Mouse (Mus musculus) left cerebral cortex, adult 11 months (tissue): Measurements from ENCODE around the gene Odaph.
"Not testable (repeated sequence)": the region's sequence is repeated elsewhere in the genome, so short reads cannot be mapped to it uniquely, and the experiment has no call there.

ENCODE experiments used
- DNase-seq: peaks from one replicate; pipeline ENCODE4 v3.0.0; 2022; ENCODE audit warnings: low spot score

The Odaph gene

DNA sequence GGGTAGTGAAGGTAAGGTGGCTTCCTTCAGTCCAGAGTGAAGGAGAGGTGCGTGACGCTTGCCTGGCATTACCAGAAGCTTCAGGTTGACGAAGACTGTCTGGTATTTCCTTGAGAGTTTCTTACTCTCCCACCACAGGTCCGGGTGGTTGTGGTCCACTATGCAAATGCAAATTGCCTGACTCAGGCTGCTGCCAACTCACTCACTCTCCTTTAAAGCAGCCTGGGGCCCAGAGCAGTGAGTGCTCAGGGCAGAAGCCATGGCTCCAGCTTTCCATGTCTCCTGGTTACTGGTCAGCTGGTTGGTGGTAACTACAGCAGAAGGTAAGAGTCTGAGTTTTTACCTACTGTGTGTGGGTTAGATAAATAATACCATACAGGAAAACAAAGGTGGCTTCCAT, at the start of gene Odaph:
TSS of gene Odaph (plus strand) at position 240 of the 400 bp plus-strand sequence.
- no peak for DNase-seq

DNA sequence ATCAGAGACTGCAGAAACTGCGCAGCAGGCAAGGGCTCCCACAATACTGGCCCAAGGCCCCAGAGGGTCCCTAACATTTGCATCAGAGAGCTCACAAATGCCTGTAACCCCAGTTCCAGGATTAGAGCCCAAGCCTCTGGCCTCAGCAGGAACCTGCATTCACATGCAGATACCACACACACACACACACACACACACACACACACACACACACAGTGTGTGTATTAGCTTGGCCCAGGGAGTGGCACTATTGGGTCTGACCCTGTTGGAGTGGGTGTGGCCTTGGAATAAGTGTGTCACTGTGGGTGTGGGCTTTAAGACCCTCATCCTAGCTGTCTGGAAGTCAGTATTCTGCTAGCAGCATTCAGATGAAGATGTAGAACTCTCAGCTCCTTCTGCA, 41.7 kb upstream of the Odaph start:
- DNase-seq, result not testable (repeated sequence)

DNA sequence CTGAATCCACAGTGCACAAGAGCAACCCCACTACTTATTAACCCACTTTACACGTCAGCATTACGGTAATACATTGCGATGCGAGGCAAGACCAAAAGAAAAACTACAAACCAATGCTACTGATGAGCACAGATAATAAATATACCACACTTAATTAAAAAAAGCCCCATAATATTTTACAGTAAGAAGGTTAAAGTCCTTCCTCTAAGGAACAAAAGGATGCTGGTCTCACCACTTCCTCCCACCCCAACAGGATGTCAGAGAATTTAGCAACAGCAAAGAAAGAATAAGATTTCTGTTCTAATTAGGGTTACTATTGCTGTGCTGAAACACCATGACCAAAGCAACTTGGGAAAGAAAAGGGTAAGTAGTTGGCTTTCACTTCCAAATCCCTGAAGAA, 40.3 kb upstream of the Odaph start:
- DNase-seq, result no peak

DNA sequence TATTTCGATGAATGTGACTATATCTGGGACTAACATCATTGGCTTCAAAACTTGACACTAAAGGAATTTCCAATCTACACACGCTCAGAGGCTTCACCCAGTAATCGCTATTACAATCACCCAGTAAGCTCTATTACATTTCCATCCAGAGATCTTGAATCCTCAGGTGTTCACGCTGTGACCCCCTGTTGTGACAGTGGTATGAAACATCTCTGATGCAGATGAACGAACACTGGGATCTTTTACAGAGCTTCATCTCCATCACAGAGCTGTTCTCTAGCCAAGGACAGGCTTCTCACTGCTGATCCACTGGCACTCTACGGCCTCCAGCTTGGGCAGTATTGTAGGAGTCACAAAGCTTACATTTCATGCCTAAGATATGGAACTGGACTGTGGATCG, 37.8 kb upstream of the Odaph start:
- DNase-seq, result no peak

DNA sequence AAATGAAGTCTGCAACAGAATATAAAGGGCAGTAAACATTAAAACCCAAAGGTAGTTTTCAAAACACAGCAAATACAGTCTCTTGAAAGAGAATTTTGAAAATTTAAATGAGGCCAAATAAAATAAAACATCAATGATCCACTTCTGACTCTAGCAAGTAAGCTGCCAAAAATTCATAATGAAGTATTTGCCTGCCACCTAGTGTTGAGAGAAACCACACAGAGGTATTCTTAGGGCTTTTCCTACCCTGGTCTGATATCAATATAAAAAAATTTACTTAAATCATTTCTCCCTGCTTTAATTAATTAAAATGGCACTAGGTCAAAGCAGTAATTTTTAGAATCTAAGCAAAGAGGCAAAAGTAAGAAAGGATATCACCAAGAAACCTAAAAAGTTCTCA, 35.9 kb upstream of the Odaph start:
- no peak for DNase-seq

DNA sequence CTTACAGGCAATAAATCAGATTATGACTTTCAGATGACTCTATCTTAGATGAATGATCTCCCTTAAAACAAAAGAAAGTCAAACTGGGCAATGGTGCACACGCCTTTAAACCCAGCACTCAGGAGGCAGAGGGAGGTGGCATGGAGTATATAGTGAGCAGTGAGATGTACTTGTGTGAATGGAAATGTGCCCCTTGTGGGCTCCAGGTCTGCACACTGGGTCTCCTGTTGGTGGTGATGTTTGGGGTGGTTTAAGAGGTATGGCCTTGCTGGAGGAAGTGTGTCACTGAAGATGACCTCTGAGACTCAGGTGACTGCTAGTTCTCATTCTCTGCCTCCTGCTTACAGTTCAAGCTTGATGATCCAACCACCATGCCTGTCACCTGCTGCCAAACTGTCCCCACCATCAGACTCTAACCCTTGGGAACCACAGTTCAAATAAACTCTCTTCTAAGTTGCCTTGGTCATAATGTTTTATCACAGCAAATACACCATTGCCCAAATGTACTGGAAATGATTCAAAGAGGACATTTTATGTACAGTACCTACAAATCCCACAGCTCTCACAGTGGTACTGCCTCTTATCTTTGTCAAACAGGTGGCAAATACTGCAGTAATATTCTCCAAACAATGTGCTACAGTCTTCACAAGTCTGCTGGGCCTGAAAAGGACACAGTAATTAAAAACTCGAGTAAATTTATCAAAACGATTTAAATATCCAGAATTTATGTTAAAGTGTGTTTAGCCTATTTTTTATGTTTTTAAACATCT, 30.1 kb upstream of the Odaph start:
- no peak for DNase-seq

DNA sequence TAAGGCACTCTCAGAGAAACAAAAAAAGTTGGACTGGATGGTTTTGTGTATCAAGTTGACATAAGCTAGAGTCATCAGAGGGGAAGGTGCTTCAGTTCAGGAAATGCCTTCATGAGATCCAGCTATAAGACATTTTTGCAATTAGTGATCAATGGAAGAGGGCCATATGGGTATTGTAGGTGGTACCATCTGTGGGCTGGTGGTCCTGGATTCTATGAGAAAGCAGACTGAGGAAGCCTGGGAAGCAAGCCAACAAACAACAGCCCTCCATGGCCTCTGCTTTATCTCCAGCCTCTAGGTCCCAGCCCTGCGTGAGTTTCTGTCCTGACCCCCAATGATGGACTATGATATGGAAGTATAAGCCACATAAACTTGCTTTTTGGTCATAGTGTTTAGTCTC, 28.2 kb upstream of the Odaph start:
- no peak for DNase-seq

DNA sequence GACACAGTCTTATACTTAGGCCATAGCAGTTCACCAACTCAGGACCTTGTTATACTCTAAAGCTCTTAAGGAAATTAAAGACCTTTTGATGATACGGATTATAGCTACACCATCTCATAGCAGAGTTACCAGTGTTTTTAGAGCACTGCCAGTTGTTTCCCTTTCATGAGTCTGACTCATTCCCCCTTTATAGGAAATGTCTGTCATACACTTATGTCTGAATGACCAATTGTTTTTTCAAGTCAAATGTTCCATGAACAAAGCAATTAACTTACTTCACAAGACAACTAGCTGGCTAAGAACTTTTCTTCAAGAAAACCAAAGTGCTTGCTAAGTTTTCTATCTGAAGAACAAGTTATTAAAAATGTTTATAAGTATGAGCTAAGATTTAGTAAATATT, 27.3 kb upstream of the Odaph start:
- DNase-seq, result no peak

DNA sequence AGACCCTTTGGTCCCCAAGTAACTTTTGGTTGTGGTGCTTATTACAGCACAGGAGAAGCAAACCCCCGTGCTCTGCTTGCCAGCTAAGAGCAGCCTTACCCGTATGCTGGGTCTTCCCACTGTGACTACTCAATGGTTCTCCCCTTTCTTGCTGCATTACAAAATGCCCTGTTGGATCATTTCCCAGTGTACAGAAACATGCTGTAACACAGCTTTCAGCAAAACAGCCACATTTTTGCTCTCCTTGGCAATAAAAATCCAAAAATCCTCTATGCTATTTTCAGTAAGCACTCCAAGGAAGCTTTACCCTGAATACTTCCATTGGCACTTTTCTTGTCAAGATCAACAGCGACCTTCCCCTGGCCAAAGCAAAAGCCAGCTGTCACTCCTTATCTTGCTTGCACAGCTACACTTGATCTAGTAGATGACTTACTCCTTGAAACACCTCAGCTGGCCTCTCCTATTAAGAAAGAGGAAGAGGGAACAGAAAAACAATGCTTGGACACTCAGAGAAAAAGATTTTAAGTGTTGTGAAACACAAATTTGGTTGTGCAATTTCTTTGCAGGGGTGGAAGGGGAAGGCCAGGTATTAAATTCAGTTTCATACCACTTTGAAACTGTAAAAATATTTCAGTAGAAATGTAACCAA, 26.5 kb upstream of the Odaph start:
- no peak for DNase-seq

DNA sequence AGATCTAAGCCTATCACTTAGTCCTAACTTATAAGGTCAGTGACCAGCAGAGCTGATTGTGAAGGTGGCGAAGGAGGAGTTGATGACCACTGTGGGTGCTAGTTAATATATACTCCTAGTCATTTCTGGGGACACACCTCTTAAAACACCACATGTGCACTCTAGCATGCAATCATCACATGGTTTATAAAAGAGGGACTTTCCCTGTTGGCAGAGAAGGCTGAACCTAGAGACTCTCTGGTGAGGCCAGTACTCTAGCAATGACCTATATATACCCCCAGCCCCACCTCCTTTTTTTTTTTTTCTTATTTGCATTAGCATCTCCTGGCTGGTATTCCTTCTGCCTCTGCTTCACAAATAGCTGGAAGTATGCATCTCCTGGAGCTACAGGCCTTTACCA, 25.9 kb upstream of the Odaph start:
- no peak for DNase-seq

DNA sequence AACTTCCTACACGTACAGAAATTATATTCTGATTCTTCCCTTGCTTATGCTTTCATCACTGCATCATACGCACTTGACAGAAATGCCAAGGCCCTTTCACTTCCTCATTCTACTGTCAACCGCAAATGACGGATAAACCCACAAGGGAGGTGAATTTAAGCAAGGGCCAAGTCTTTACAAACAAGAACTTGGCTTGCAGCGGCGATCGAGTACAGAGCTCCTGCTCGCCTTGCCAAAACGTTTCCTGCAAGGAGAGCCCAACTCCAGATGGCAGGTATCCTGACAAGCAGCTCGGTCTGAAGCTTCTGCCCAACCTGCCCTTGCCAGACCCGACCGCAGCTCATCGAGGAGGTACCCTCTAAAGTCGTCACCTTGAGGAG, 25.0 kb upstream of the Odaph start:
- no peak for DNase-seq

DNA sequence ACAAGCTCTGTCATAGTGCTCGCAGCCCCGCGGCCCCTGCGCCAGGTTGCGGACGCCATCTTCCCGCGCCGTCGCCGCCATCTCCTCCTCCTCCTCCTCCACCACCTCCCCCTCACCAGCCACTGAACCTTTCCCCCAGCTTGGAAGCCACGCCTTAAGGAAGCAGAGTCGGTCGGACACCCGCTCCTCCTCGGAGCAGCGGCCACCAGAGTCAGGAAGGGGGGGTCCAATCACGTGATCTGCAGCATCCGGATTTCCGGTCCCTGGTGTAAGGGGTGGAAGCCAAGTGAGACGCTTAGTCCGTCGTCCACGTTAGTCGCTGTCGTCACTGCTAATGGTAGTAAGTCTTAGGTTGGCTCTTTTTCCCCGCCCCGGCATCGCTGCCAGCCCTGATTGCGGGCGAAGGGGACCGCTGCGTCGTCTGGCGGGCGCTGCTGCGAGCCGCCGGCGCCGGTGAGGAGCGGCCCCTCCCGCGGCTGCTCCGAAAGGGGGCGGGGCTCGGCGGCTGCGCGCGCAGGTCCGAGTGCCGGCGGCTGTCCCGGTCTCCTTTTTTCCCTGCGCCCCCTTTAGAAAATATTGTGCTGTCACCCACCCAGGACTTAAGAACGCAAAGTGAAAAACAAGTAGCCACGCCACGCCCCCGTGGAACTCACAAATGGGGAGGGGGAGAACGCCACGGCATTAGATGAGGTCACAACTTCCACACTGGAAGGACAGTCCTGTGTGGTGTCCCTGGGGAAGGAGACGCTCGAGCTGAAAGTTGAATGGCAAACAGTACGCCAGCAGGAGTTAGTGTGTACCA, 24.4 kb upstream of the Odaph start, which contains the start of gene Rchy1:
TSS of gene Rchy1 (minus strand) at position 430 of the 802 bp plus-strand sequence.
- peak; percentile 84 for DNase-seq

DNA sequence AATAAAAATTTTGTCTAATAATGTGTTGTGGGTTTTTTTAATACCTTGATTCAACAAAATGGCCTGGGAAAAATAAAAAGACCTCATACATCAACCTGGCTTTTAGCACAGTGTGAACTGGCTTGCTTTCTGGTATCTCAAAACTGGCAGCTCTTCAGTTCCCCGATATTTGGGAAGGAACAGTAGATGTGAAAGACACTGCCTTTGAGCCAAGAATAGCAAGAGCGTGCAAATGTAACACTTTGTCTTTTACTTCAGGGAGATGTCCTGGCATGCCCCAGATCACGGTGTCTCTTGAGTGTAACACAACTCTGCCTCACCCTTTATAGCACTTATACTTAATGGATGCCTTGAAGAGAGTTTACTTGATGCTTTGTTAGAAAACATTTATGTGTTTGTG, 15.2 kb upstream of the Odaph start:
- DNase-seq, result no peak

DNA sequence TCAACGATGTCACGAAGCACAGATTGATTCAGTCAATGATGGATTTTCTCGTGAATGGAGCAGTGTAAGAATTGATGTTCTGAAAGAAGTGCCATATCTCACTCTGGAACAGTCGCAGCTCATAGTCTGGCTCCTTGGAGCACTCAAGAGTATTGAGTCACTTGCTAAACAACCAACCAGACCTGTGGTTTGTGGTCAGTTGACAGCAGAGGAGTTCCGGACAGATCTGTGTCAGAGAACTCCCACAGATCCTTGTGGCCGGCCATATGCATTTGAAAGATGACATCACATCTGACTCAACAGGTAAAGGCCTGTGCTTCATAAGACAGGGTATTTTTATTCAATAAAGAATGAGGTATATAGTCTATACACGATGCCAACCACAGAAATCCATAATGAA, 13.3 kb upstream of the Odaph start:
- DNase-seq, result no peak

DNA sequence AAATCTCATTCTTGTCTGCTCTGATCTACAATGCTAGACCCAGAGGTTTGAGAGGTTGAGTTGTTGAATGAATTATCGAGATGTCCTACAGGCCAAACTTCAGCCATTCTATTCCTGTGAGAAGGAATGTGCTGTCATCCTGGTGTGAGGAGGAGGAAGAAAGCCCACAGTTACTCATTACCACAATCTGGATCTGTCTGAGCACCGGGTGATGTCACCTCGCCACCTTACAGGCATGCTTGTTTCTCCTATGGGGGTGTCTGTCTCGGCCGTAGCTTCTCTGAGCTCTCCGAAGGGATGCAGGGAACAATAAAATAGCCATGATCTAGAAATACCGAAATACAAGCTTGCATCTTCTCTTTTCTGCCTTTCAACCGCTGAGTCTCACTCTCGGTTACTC, 11.5 kb upstream of the Odaph start:
- no peak for DNase-seq

DNA sequence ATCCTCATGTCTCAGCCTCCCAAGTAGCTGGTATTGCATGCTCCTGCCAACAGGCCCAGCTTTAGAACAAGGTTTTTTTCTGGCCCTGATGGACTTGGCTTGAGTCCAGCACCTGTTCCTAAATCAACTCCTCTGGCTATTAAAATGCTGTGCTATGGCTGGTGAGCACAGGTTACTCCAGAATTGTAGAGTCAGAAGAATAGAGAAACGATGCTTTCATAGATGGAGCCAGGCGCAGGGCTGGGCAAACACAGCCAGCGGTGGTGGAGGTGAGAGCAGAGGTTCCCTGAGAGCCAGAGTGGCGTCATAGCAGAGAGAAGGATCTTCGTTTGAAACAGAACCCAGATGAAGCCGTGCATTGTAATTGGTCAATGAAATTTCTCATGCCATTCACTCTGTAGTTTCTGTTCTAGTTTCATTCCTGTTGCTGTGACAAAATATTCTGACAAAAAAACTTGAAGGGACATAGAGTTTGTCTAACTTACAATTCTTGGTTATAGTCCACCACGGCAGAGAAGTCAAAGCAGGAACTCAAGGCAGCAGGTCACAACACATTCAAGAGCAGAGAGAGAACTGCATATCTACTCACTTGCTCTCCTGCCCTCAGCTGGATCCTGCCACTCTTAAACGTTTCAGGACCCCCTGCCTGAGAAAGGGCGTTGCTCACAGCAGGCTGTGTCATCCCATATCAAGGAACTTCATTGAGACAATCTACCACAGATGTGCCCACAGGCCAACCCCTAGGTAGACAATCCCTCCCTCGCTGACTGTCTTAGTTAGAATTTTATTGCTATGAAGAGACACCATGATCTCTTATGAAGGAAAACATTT, 10.5 kb upstream of the Odaph start:
- DNase-seq, result no peak

DNA sequence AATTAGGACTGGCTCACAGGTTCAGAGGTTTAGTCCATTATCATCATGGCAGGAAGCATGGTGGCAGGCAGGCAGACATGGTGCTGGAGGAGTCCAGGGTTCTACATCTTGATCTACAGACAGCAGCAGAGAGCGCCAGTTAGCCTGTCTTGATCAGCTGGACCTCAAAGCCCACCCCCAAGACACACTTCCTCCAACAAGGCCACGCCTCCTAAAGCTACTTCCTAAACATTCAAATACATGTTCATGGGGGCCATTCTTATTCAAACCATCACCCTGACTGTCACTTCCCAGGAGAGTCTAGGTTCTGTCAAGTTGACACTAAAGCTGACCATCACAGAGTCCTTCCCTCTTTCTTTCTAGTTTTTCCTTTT, 9.9 kb upstream of the Odaph start:
- DNase-seq, result no peak

DNA sequence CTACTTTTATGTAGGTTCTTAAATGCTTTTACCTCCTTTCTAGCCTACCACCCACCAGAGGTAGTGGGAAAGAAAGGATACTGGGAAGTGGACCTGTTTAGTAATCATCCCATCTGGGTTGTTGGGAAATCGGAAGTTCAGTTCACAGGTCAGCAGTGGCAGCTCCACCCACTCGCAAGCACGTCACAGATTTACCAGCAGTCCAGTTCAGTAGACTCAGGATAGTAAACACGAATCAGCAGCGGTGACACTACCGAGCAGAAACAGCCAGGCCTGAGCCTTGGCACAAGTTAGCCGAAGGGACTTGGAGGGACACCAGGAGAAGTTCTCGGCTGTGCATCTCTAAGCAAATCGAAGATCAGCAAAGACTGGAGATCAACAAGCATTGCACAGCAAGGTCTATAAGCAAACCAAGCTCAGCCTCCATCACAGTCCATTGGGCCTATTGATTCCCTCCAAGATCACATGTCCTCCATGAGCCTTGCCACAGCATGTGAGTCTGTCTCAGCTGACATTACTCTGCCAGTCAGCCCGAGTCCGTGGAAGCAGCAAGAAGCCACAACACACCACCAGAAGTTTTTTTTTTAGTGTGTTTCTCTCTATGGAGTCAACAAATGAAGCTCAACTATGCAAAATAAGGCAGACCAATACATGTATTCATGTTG, 6.0 kb upstream of the Odaph start:
- no peak for DNase-seq

DNA sequence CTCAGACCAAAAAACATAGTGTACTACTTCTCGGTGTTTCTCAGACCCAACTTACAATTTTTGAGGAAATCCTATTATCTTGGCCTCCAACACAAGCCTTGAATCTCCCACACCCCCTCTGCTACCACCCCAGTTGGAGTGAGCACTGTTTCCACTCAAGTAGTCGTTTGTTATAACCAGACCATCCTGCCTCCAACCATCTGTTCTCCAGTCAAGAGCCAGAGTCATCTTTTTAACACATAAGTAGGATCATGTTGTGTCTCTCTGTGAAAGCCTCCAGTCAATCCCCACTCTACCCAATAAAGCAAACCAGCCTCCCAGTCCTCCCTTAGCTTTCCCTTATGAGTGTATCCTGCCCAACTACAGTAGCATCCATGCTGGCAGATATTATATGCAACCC, 3.8 kb upstream of the Odaph start:
- DNase-seq, result no peak

DNA sequence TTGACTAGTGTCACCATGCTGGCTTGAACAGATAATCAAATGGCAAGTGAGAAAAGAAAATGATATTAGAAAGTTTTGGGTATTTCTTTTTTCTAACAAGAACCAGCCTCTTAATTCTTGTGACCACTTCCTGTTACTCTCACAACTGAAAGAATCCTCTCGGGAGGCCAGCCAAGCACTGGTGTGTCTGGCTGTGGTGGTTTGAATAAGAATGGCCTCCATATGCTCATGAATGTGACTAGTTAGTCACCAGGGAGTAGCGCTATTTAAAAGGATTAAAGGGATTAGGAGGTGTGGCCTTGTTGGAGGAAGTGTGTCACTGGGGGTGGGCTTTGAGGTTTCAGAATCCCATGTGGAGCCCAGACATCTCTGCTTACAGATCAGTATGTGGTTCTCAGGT, 1.6 kb upstream of the Odaph start:
- no peak for DNase-seq

DNA sequence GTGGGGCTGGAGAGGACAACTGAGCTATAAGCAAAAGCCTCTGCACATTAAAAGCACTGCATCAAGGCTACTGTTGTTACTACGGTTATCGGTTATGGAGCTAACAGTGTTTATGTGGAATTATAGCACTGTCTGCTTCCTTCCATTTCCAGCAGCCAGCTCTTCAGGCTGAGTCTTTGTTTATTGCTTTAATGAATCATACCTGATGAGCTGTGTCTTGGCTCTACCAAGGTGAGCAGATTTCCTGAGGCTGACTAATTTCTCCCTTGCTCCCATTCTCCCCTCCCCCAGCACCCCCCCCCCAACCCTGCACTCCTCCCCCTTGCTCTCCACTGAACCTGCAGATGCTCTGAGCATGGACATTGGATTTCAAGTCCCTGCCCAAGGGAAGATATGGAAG, 524 bp downstream of the Odaph start:
- DNase-seq, result no peak

DNA sequence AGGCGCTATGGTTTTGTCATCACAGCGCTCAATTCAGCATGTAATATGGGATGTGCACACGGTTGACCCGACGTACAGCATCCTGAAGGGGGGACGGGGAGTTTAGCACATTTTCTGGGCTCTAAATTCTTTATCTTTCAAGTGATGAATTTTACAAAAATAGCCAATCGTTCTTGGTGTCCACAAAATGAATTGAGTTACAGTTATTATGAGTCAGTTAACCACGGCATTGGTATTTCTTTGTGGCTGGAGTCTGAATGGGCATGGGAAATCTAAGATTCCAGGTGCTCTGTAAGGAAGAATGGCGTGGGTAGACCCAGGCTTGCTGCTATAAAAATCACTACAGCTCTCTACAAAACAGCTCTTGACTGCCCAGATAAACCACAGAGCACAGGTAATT, 2.0 kb downstream of the Odaph start:
- DNase-seq, result no peak
